13 mouse cellular contexts compared by ENCODE assay signal in the genomic region with DNA sequence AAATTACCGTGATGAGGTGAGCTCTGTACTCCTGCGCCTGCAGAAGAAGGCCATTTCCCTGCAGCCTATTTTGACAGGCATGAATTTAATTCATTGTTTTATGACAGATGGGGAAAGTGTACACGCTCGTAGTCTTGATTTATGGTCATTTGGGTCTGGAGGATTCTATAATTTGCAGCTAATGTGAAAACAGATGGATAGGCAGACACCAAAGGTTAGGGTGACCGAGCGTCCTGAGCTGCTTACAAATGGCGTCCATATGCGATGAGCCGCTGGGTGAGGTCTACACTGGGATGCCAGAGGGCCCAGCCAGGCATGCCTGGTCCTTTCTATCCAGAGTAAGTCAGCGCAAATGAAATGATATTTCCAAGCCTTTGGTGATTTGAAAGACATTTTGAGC.
"Had no signal": no experiment of that assay in that cellular context is flagged by ENCODE, and none has a peak within 500 bp of the region (broad histone marks: within the 10 kb centered on the region; RNA-seq: fewer than 3 reads in every experiment).

No protein-coding gene starts in this region.

- H3K4me1 ChIP-seq: midbrain, embryonic 10.5 days; midbrain, embryonic 15.5 days had no signal

- H3K4me3 ChIP-seq: limb, embryonic 13.5 days; midbrain, embryonic 10.5 days; midbrain, embryonic 15.5 days had no signal

- DNase-seq: kidney, adult 8-10 months; kidney, postnatal 25 days; layer of hippocampus, postnatal 36 days; lung, adult 18-20 months; right cerebral cortex, postnatal 4 days; spleen, adult 18-20 months; thymus, adult 18-20 months; thymus, postnatal 14 days had no signal

- H3K36me3 ChIP-seq: limb, embryonic 13.5 days; midbrain, embryonic 10.5 days; midbrain, embryonic 15.5 days had no signal

- H3K27me3 ChIP-seq: midbrain, embryonic 15.5 days had no signal

- ATAC-seq: intestine, postnatal 0 days; midbrain, embryonic 15.5 days had no signal

- H3K4me2 ChIP-seq: limb, embryonic 13.5 days; midbrain, embryonic 15.5 days had no signal

- H3K27ac ChIP-seq: limb, embryonic 13.5 days; liver, embryonic 14.5 days; midbrain, embryonic 10.5 days; midbrain, embryonic 15.5 days had no signal

- H3K9me3 ChIP-seq: limb, embryonic 13.5 days; midbrain, embryonic 10.5 days; midbrain, embryonic 15.5 days had no signal

- H3K9ac ChIP-seq: limb, embryonic 13.5 days; liver, embryonic 14.5 days; midbrain, embryonic 15.5 days had no signal
